Mouse (Mus musculus) liver, embryonic 14.5 days (tissue): ENCODE results near the gene Sec63.

Experiments used
- CTCF ChIP-seq: IDR thresholded peaks from 2 replicates; pipeline ENCODE4 v1.5.1; 2016; ENCODE audit warnings: antibody characterized with exemption, low read depth, control low read depth
- EP300 ChIP-seq: IDR thresholded peaks from 2 replicates; pipeline ENCODE4 v1.6.1; 2016; ENCODE audit warnings: antibody characterized with exemption, low read depth

DNA sequence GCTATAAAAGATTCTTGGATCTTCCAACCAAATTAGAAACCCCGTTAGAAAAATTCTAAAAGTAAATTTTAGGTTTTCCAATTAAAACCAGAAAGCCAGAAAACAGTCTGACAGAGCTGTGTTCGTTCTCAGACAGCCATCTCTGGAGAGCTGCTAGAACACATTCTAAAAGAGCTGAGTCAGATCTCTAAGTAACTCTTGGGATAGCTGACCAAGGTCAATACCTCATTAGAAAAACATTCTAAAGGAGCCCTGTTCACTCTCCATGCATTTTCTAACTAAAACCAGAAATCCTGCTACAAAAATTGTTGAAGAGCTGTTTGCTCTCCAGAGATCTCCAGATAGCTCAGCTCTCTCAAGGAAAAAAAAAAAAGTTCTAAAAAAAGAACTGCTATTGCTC, 31.7 kb upstream of the Sec63 start:
- TF ChIP-seq CTCF (no peak), EP300 (no peak)
